Comparison of ENCODE assay signal across 10 mouse cellular contexts in the genomic region with DNA sequence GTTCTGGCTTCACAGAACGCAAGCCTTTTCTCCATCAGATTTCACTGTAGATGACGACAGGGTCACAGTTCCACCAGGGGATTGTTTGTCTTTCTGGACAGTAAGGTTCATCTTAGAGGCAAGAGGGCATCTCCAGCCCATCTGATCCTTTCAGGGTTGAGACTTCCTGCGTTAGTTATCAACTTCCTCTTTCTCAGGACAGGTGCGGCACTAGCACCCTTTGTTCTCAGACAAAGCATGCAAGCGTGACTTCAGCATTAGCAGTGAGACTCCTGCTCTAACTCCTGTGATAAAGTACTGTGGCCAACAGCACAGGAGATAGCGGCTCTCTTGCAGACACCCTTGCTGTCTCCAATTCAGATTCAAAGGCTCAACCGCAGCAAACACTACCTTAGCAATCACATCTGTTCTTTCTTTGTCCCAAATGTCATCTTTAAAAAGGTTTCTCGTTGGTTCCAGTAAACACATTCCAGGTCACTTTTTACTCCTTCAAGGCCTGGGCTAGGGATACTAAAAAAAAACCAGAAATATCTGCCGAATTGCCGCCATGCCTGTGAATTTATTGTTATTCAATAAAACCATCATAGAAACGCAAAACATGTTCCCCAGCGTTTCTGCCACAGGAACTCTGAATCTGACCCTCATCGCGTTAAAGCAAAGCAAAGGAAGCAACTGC. TPM values are rescaled to one million over a fixed set of nuclear protein-coding genes. Genes with fewer than 3 reads are reported as not detected.
DNase-seq lines count a peak whose midpoint lies in the region; ATAC-seq and TF ChIP-seq lines count a peak whose summit lies in the region.
"Had no signal": no experiment of that assay in that cellular context is flagged by ENCODE, and none has a peak within 500 bp of the region (broad histone marks: within the 10 kb centered on the region; RNA-seq: fewer than 3 reads in every experiment).

No protein-coding gene starts in this region.

- H3K4me1 ChIP-seq in kidney, embryonic 14.5 days (ENCODE audit: control insufficient read depth, insufficient read depth, low read length) = 0 out of 2 replicates have a peak, but pooled peaks cover 4% of the 10 kb centered on the region
- H3K4me1 ChIP-seq in spleen, adult 2 months (ENCODE audit: control insufficient read depth, insufficient read depth, insufficient read length) = peaks cover 19% of the 10 kb centered on the region
- H3K4me1 ChIP-seq: embryonic facial prominence, embryonic 15.5 days had no signal

- H3K4me2 ChIP-seq in kidney, embryonic 14.5 days (replicated peaks; ENCODE audit: low read depth, low read length) = no peak overlapping the region
- H3K4me2 ChIP-seq: embryonic facial prominence, embryonic 15.5 days; heart, embryonic 12.5 days had no signal

- TF ChIP-seq CTCF in spleen, adult 2 months (IDR thresholded peaks at IDR 0.05; ENCODE audit: extremely low read depth, insufficient read depth, insufficient read length, insufficient replicate concordance) = no peak

- no peak for ATAC-seq in kidney, embryonic 14.5 days (ENCODE audit: low FRiP score, low TSS enrichment)
- ATAC-seq in hematopoietic stem cell, adult 5-6 weeks (replicated peaks in 1 of 2; ENCODE audit: insufficient read depth in 1 of 2, low FRiP score in 2 of 2, low TSS enrichment in 1 of 2, low read depth in 1 of 2, poor library complexity in 2 of 2, severe bottlenecking in 2 of 2) = peak; percentile 91 to 93

- no peak overlapping the region for H3K4me3 ChIP-seq in kidney, embryonic 14.5 days (ENCODE audit: low read length)
- H3K4me3 ChIP-seq in spleen, adult 2 months (ENCODE audit: extremely low read depth, insufficient read depth, insufficient read length) = peak overlapping the region; percentile 53
- H3K4me3 ChIP-seq: embryonic facial prominence, embryonic 15.5 days; heart, embryonic 12.5 days had no signal

- no peaks in the 10 kb centered on the region for H3K36me3 ChIP-seq in kidney, embryonic 14.5 days (ENCODE audit: control insufficient read depth, insufficient read depth, low read length)
- 0 out of 2 replicates have a peak, but pooled peaks cover 2% of the 10 kb centered on the region for H3K36me3 ChIP-seq in spleen, adult 2 months (ENCODE audit: control insufficient read depth, insufficient read depth, low read length)
- H3K36me3 ChIP-seq: embryonic facial prominence, embryonic 15.5 days; heart, embryonic 12.5 days had no signal

- H3K9me3 ChIP-seq in kidney, embryonic 14.5 days (ENCODE audit: control insufficient read depth, low read length) = no peaks in the 10 kb centered on the region
- H3K9me3 ChIP-seq: embryonic facial prominence, embryonic 15.5 days; heart, embryonic 12.5 days had no signal

- no peak overlapping the region for H3K27ac ChIP-seq in kidney, embryonic 14.5 days (ENCODE audit: low read depth, low read length)
- H3K27ac ChIP-seq in spleen, adult 2 months (ENCODE audit: insufficient read depth, low read length) = peak overlapping the region; percentile 91
- H3K27ac ChIP-seq: embryonic facial prominence, embryonic 15.5 days had no signal

- TF ChIP-seq POLR2A in spleen, adult 2 months (IDR thresholded peaks at IDR 0.05; ENCODE audit: low read depth, low read length) = peak; percentile 58; the same call in 1 of the 2 replicates

- no peaks in the 10 kb centered on the region for H3K27me3 ChIP-seq in kidney, embryonic 14.5 days (ENCODE audit: control insufficient read depth, insufficient read depth, low read length)
- H3K27me3 ChIP-seq in spleen, adult 2 months (ENCODE audit: control insufficient read depth, insufficient read depth, low read length) = no peaks in the 10 kb centered on the region
- H3K27me3 ChIP-seq: embryonic facial prominence, embryonic 15.5 days; heart, embryonic 12.5 days had no signal

- intact Hi-C loops in gastrocnemius, postnatal 36 days (cut with DNase I) = no loop called here

- no peak overlapping the region for H3K9ac ChIP-seq in kidney, embryonic 14.5 days (ENCODE audit: low read depth, low read length)
- H3K9ac ChIP-seq: embryonic facial prominence, embryonic 15.5 days; heart, embryonic 12.5 days had no signal

- peak; percentile 42 for DNase-seq in kidney, adult 9 months
- DNase-seq in ES-CJ7 (ENCODE audit: low read depth, low spot score) = peak; percentile 49
- DNase-seq in spleen, adult 2 months (ENCODE audit: low read depth in 1 of 2, low spot score in 2 of 2) = peak; percentile 67 to 70
- DNase-seq in frontal cortex, postnatal 36 days (ENCODE audit: low spot score in 2 of 2) = no peak
- no peak for DNase-seq in gastrocnemius, postnatal 36 days
- no peak for DNase-seq in layer of hippocampus, adult 8-10 months (ENCODE audit: low spot score in 2 of 2)

- WGBS in kidney, embryonic 14.5 days = 46% methylated on average over 14 of the region's 14 CpGs
- 18% methylated on average over 14 of the region's 14 CpGs for WGBS in spleen, adult 2 months

RNA-seq across cellular contexts. Expression of gene 1110059E24Rik, which starts 22.0 kb away (rescaled TPM):
- 69.1 and 87.5 TPM in 2 replicates for polyA plus RNA-seq in kidney, embryonic 14.5 days (2014; fragmentation: Nextera tagmentation; extraction: Ambion mirVana)
- total RNA-seq in hematopoietic stem cell, adult 5-6 weeks (2017) = 84.7 and 96.5 TPM in 2 replicates
- polyA plus RNA-seq in spleen, adult 2 months (2012; rRNA removed) = 3.8 and 4.3 TPM in 2 replicates
- total RNA-seq in gastrocnemius, postnatal 36 days (2021) = 1 to 10 TPM; 5.5 to 5.9 TPM
- total RNA-seq in layer of hippocampus, adult 8-10 months (2022) = 10 to 100 TPM; 25.4 to 35.3 (median 27.7) TPM

RNA-seq across cellular contexts. Expression of gene Abhd17b, which starts 22.2 kb away (rescaled TPM):
- 31.2 and 43.0 TPM in 2 replicates for polyA plus RNA-seq in kidney, embryonic 14.5 days (2014; fragmentation: Nextera tagmentation; extraction: Ambion mirVana)
- total RNA-seq in hematopoietic stem cell, adult 5-6 weeks (2017) = 68.4 and 74.2 TPM in 2 replicates
- polyA plus RNA-seq in spleen, adult 2 months (2012; rRNA removed) = 12.4 and 18.5 TPM in 2 replicates
- 10 to 100 TPM; 17.3 to 17.7 TPM for total RNA-seq in gastrocnemius, postnatal 36 days (2021)
- total RNA-seq in layer of hippocampus, adult 8-10 months (2022) = 10 to 100 TPM; 37.0 to 40.7 (median 37.7) TPM

Comparison
In these comparisons a context has a peak if more than half of its experiments do, and no peak if none do; other contexts are left out.
1. DNase-seq: peak in kidney, adult 9 months (single experiment), ES-CJ7 (single experiment) and spleen, adult 2 months (2 of 2); none in frontal cortex, postnatal 36 days (0 of 2), gastrocnemius, postnatal 36 days (0 of 2) and layer of hippocampus, adult 8-10 months (0 of 2).